Mouse (Mus musculus): ENCODE results near the gene Rims4.

DNA sequence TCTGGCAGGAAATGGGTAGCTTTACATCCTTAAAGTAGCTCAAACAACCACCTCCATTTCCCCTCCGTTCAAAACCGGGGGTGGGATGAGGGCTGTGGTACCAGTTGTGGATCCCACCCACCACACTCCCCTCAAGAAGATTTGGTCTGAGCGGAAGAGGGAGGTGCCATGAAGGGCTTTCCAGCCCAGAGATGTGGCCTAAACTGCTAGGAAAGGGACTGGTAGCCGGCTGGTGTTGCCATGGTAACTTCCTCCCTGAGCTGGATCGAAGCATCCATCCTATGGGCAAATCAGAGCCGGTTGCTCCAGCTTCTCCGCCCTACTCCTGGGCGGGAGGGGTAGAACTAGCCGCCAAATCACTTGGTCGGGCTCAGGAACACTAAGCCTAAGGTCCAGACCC, 4.4 kb downstream of the Rims4 start:
- no peak for TF ChIP-seq GATA1 (IDR thresholded peaks at IDR 0.05; ENCODE audit: low read length)
- TF ChIP-seq TAL1 (IDR thresholded peaks at IDR 0.05; ENCODE audit: low read length): no peak

All from erythroblast, embryonic 14.5 days (primary cell).